Mouse (Mus musculus) ovary, adult 18-20 months (tissue): ENCODE results near the gene Col20a1.

Experiments
- DNase-seq: peaks from one replicate; pipeline ENCODE4 v3.0.0; 2022; ENCODE audit warnings: low spot score, mixed read lengths

Gene Col20a1

GRCm38 (mm10) chr2:180986449-180986848 is at the start of gene Col20a1:
Col20a1 (plus strand) TSS chr2:180986535.
- DNase-seq, result no peak

DNA sequence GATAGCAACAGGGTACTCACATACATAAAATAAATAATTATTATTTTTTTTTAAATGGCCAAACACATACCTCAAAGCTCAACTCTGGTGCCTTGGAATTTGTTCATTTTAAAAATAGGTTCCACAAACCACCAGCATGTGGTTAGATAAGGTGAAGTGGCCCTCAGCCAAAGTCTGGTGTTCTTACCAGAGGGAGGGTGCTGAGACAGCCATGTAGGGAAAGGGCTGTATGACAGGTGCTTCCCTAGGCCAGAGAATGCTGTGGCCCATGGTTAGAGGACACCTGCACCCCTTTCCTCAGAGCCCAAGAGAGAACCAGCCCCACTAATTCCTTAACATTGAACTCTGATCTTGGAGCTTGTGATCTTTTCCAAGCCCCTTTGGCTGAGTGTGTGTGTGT is 46.1 kb upstream of the Col20a1 start:
- DNase-seq, result no peak

- DNase-seq, result no peak
These were observed 44.5 kb upstream of the Col20a1 start for GRCm38 (mm10) chr2:180941869-180942268.

DNA sequence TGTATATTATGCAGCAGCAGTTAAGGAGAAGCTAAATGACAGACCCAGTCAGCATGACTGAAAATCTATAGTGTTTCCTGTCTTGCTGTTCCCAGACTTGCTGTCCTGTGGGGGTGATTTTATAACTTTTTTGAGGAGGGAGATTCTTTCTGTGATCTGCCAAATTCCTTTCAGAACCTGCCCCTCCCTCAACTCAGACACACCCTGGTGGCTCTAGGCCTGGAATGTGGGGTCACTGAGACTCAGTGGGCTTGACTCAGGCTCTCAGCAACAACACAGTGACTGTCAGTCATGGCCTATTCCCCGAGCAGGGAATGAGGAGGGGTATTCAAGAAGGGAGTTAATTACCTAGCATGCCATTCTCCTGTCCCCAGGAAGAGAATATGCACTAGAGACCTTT is 36.4 kb upstream of the Col20a1 start:
- DNase-seq, result no peak

- DNase-seq, result no peak
These were observed 33.6 kb upstream of the Col20a1 start for GRCm38 (mm10) chr2:180952731-180953171.

DNA sequence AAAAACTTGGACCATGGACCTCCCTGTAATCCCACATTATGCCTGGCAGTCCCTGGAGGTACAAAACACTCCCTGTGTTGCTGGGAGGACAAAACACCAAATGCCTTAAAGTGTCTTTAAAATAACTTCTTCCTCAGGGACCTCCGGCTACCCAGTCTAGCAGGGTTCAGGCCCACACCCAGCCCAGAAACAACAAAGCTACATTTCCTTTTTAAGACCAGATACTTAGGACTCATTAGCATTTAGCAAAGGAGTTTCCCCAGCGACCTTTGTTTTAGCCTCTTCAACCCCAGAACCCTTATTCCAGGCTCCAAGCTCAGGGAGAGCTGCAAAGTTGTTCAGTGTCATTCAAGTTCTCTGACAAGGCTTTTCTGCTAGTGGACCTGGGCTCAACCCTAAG is 32.7 kb upstream of the Col20a1 start:
- DNase-seq, result no peak

GRCm38 (mm10) chr2:180954061-180955047 is 32.0 kb upstream of the Col20a1 start, which contains the start of gene Nkain4:
Nkain4 (minus strand) TSS chr2:180954699.
- peak; percentile 25 for DNase-seq

DNA sequence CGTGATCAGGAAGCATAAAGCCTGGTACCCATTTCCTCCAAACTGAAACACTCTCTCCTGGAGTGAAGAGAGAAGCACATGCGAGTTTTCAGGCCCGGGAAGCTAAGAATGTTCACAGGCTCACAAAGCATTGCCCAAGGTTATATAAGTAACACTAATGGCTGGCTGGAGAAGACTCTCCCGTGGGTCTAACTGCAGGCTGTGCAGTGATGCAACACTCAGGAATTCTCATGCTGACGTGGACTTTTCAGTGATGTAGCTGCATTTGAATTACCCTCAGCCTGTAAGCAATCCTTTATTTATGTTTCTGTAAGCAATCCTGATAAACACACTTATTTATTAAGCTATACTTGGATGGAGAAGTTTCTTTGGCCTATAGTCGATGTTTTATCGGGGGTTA is 26.7 kb upstream of the Col20a1 start:
- DNase-seq, result no peak

GRCm38 (mm10) chr2:180960187-180960586 is 26.1 kb upstream of the Col20a1 start:
- DNase-seq, result no peak

- peak; percentile 50 for DNase-seq
These were observed 23.6 kb upstream of the Col20a1 start for GRCm38 (mm10) chr2:180962616-180963308.

- peak; percentile 44 for DNase-seq
These were observed 22.4 kb upstream of the Col20a1 start for GRCm38 (mm10) chr2:180963956-180964355.

- no peak for DNase-seq
These were observed 20.0 kb upstream of the Col20a1 start for GRCm38 (mm10) chr2:180966092-180966882.

DNA sequence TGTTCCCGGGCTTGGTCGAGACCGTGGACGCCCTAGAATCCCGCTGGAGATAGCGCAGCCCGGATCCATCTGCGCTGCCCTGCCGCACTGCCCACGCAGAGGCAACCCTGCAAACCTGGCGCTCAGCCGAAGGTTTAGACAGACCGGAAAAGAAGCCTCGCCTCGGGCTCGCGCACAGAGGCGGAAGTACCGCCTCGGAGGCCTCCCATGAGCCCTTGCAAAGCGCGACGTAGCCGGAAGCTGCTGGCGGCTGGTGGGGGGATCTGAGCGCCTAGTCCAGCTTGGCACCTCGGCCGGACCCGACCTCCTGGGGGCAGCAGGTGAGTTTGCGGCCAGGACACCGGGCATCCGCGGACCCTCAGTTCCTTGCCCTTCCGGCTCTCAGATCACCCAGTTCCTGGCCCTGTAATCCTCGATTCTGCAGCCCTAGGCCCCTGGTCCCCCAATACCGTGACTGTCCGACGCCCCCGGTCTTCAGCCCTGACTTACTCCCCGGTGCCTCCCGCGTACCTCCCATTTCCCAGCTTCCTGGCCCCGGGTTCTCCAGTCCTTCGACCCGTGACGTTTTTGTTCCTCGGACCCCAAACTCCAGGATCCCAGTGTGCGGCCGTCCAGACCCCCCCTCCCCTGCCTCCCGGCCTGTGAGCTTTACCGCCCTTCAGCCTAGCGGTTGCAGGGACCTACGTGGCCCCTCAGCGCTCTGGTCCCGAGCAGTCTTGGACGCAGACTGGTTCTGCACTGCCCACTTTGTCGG is 19.1 kb upstream of the Col20a1 start, which contains the start of gene Arfgap1:
Gene Arfgap1, plus strand, starts transcription at position 216 of the 754 bp plus-strand sequence.
- DNase-seq, result peak; percentile 90

GRCm38 (mm10) chr2:180981133-180981532 is 5.2 kb upstream of the Col20a1 start:
- DNase-seq, result no peak

DNA sequence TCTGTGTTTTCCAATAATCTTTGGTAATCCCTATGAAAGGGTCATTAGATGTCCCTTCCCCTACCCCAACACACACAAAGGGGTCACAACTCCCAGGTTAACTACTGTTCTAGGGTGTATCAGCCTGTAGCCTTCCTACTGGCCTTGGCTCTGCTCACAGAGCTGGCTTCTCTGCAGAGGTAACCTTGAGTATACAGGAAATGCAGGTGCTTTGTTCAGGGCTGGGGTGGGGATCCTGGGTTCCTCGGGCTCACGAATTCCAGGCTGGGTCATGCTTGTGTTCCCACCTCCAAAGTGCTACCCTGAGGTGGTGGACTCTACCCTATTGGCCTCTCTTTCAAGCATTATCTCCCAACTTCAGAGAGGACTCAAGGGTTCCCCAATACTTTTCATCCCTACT is 700 bp upstream of the Col20a1 start:
- no peak for DNase-seq

DNA sequence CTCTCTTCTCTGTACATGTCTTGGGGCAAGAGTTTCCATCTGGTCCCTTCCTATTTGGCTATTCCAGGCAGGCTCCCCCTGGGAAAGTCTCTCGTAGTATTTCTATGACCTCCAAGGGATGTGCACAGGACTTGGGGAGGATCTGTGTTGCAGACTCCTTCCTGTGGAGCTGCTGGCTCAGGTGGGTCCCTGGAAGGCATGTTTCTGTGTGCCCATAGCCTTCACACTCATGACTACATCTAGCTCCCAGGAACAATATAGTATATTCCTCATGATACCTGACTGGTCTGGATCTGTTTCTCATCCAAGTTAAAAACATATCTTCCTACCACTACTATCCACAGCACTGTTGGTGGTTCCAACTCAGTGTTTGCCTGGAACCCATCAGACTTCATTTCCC is 666 bp downstream of the Col20a1 start:
- DNase-seq, result no peak

DNA sequence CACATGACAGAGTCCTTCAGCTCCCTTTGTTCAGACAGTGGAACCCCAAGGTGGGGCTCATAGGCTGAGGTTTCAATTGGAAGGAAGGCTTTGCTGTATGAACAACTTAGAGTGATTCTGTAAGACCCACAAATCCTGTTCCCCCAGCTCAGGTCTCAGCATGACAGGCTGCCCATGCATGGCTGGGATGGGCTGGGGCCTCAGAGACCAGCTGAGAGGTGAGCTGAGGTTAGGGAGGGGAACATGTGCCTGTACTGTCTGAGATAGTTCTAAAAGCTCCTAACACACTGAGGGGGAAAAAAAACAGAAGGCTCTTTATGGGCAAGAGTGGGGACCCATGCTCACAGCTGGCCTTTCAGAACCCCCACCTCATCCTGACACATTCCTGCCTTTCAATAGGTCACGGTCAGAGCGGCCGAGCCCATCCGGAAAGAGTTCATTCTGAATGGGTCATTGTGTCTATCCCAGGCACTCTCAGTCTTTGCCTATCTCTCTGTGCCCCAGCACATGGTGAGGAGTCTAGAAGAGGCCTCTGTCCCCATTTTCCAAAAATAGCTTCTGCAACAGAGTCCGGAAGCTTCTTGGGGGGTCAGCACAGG is 1.2 kb downstream of the Col20a1 start:
- DNase-seq, result no peak

DNA sequence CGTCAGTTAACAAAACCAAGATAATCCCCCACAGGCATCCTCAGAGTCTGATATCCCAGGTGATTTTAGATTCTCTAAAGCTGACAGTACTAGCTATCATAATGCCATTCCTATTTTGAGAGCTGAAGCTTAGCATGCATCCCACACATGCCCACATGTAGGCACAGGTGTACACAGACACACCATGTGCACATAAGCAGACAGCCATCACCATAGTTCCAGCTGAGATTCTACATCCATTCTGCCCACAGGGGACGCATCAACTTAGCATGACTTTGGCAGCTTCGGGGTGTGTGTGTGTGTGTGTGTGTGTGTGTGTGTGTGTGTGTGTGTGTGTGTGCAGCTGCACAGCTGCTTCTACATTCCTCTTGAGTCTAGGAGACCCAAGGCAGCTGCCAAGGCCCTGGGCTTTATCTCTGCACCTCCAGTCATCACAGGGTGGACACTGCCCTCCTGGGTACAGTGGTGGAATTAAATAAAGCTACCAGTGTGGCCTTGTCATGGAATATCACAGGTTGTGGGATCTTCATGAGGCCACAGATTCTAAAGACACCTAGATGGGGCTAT is 2.1 kb downstream of the Col20a1 start:
- DNase-seq, result no peak

DNA sequence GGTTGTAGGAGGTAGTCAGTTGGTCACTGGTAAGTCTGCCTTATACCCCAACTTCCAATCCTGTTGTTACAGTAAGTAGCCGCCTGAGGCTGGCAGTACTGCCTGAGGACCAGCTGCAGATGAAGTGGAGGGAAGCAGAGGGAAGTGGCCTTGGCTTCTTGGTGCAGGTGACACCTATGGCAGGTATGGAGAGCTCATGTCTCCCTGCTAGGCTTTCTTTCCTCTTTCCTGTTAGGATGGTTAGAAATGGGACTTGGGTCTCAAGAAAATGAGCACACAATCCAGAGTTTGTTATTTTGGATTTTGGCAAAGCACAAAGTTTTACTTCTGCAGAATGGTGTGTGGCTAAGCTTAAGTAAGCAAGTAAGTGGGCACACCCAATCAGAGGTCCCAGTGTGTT is 2.6 kb downstream of the Col20a1 start:
- DNase-seq, result no peak

- DNase-seq, result no peak
These were observed 4.0 kb downstream of the Col20a1 start for GRCm38 (mm10) chr2:180990347-180990746.

- DNase-seq, result no peak
These were observed 8.0 kb downstream of the Col20a1 start for GRCm38 (mm10) chr2:180994360-180994759.
